Mouse (Mus musculus) lung, embryonic 14.5 days (tissue): ENCODE data around the gene Ssh2. TPM values are rescaled to one million over a fixed set of nuclear protein-coding genes. Genes with fewer than 3 reads are reported as not detected.

Source experiments
- ATAC-seq: fragments of 200-750 bp; cut with Nextera tagmentation; 2 replicates; pipeline ENCODE4 v1.8.0; 2017; ENCODE audit warnings: mild to moderate bottlenecking, moderate TSS enrichment, moderate library complexity; ENCODE audit not compliant: insufficient read depth
- DNase-seq: peaks from one replicate; pipeline ENCODE4 v3.0.0-alpha.2; 2015
- H3K27ac ChIP-seq: fragments of 300-500 bp; sonication (generic); 2 replicates; pipeline ENCODE4 v1.5.1; 2014; ENCODE audit warnings: low read depth, mild to moderate bottlenecking, moderate library complexity
- H3K27me3 ChIP-seq: fragments of 300-500 bp; sonication (generic); 2 replicates; pipeline ENCODE4 v1.6.1; 2014; ENCODE audit warnings: low read length, control low read depth; ENCODE audit not compliant: insufficient read depth
- H3K36me3 ChIP-seq: fragments of 300-500 bp; sonication (generic); 2 replicates; pipeline ENCODE4 v1.6.1; 2014; ENCODE audit warnings: control low read depth; ENCODE audit not compliant: insufficient read depth
- H3K4me1 ChIP-seq: fragments of 300-500 bp; sonication (generic); 2 replicates; pipeline ENCODE4 v1.6.1; 2014; ENCODE audit warnings: antibody characterized with exemption, control low read depth; ENCODE audit not compliant: insufficient read depth
- H3K4me2 ChIP-seq: fragments of 300-500 bp; sonication (generic); 2 replicates; pipeline ENCODE4 v1.6.1; 2014; ENCODE audit warnings: mild to moderate bottlenecking
- H3K4me3 ChIP-seq: fragments of 300-500 bp; sonication (generic); 2 replicates; pipeline ENCODE4 v1.5.1; 2014; ENCODE audit warnings: low read depth, low read length
- H3K9ac ChIP-seq: fragments of 300-500 bp; sonication (generic); 2 replicates; pipeline ENCODE4 v1.6.1; 2014
- H3K9me3 ChIP-seq: fragments of 300-500 bp; sonication (generic); 2 replicates; pipeline ENCODE4 v1.6.1; 2016; ENCODE audit warnings: low read depth, low read length, control low read depth
- CTCF ChIP-seq: IDR thresholded peaks from 2 replicates; pipeline ENCODE4 v1.5.1; 2016; ENCODE audit warnings: antibody characterized with exemption, low read depth
- WGBS: fragments of 180-500 bp; shearing (Covaris S2); extraction: QIAGEN DNeasy Blood & Tissue Kit; methylation state at CpG from one replicate; pipeline ENCODE4 v1.1.7; 2014; 5-methylcytosine and 5-hydroxymethylcytosine counted together
- polyA plus RNA-seq: library from polyadenylated mRNA; unstranded; fragments of >200 nt; fragmentation: Nextera tagmentation; extraction: Ambion mirVana; gene quantifications from 2 replicates; pipeline ENCODE4 v1.2.1, GENCODE M21; 2014

The Ssh2 gene
- polyA plus RNA-seq, 1 experiment from 2014 or later, result 13.8 TPM

GRCm38 (mm10) chr11:77196181-77197143 is 19.6 kb upstream of the Ssh2 start:
- Histone ChIP-seq H3K27me3 (no peaks in the 10 kb centered on the region), H3K4me2 (no peak overlapping the region), H3K9ac (no peak overlapping the region), H3K4me1 (no peaks in the 10 kb centered on the region), H3K27ac (no peak overlapping the region; the same call in 1 of the 2 replicates), H3K9me3 (no peaks in the 10 kb centered on the region), H3K36me3 (no peaks in the 10 kb centered on the region), H3K4me3 (no peak overlapping the region)
- ATAC-seq (no peak), DNase-seq (no peak)
- TF ChIP-seq CTCF, result no peak
- 36% methylated on average over 4 of the region's 4 CpGs for WGBS

GRCm38 (mm10) chr11:77199636-77200035 is 16.5 kb upstream of the Ssh2 start:
- H3K9me3 ChIP-seq, result no peaks in the 10 kb centered on the region
- ATAC-seq (no peak), DNase-seq (no peak)
- H3K9ac ChIP-seq, result no peak overlapping the region
- no peaks in the 10 kb centered on the region for H3K4me1 ChIP-seq
- no peaks in the 10 kb centered on the region for H3K27me3 ChIP-seq
- no peak for TF ChIP-seq CTCF
- H3K36me3 ChIP-seq, result no peaks in the 10 kb centered on the region
- H3K4me3 ChIP-seq, result no peak overlapping the region
- WGBS, result 44% methylated on average over 4 of the region's 4 CpGs
- no peak overlapping the region for H3K27ac ChIP-seq
- H3K4me2 ChIP-seq, result no peak overlapping the region

GRCm38 (mm10) chr11:77200703-77201102 is 15.4 kb upstream of the Ssh2 start:
- Histone ChIP-seq H3K4me3 (no peak overlapping the region), H3K36me3 (no peaks in the 10 kb centered on the region), H3K27me3 (no peaks in the 10 kb centered on the region), H3K4me1 (no peaks in the 10 kb centered on the region), H3K9ac (no peak overlapping the region), H3K9me3 (no peaks in the 10 kb centered on the region), H3K4me2 (no peak overlapping the region), H3K27ac (no peak overlapping the region)
- DNase-seq (no peak), ATAC-seq (no peak)
- 62% methylated on average over 1 of the region's 1 CpGs for WGBS
- TF ChIP-seq CTCF, result no peak

GRCm38 (mm10) chr11:77214142-77214692 is 1.9 kb upstream of the Ssh2 start:
- Histone ChIP-seq H3K4me1 (0 out of 2 replicates have a peak, but pooled peaks cover 6% of the 10 kb centered on the region), H3K4me3 (no peak overlapping the region), H3K36me3 (no peaks in the 10 kb centered on the region), H3K9ac (no peak overlapping the region), H3K9me3 (no peaks in the 10 kb centered on the region), H3K27ac (no peak overlapping the region), H3K27me3 (no peaks in the 10 kb centered on the region), H3K4me2 (no peak overlapping the region)
- no peak for ATAC-seq
- no peak for TF ChIP-seq CTCF
- WGBS, result 98% methylated on average over 1 of the region's 1 CpGs
- no peak for DNase-seq

GRCm38 (mm10) chr11:77214755-77215154 is 1.3 kb upstream of the Ssh2 start:
- no peak overlapping the region for H3K4me3 ChIP-seq
- peak; percentile 84 for DNase-seq
- H3K9me3 ChIP-seq, result no peaks in the 10 kb centered on the region
- H3K9ac ChIP-seq, result no peak overlapping the region
- no peaks in the 10 kb centered on the region for H3K27me3 ChIP-seq
- no peak overlapping the region for H3K27ac ChIP-seq
- no peak overlapping the region for H3K4me2 ChIP-seq
- peak; percentile 84 for TF ChIP-seq CTCF
- 0 out of 2 replicates have a peak, but pooled peaks cover 6% of the 10 kb centered on the region for H3K4me1 ChIP-seq
- no peaks in the 10 kb centered on the region for H3K36me3 ChIP-seq
- peak; percentile 67 for ATAC-seq
- WGBS, result 0% methylated on average over 1 of the region's 1 CpGs

- Histone ChIP-seq H3K4me3 (peak overlapping the region; percentile 83), H3K9ac (peak overlapping the region; percentile 83), H3K36me3 (no peaks in the 10 kb centered on the region), H3K9me3 (no peaks in the 10 kb centered on the region), H3K27ac (peak overlapping the region; percentile 87), H3K4me1 (0 out of 2 replicates have a peak, but pooled peaks cover 6% of the 10 kb centered on the region), H3K27me3 (no peaks in the 10 kb centered on the region), H3K4me2 (peak overlapping the region; percentile 91)
- ATAC-seq (peak; percentile 33; the same call in 1 of the 2 replicates), DNase-seq (peak; percentile 47)
- WGBS, result under 1% methylated on average over 11 of the region's 11 CpGs
- no peak for TF ChIP-seq CTCF
Measured at GRCm38 (mm10) chr11:77215483-77215882, 604 bp upstream of the Ssh2 start.

GRCm38 (mm10) chr11:77216761-77217130 is 659 bp downstream of the Ssh2 start:
- peak; percentile 72 for ATAC-seq
- TF ChIP-seq CTCF, result no peak
- H3K36me3 ChIP-seq, result no peaks in the 10 kb centered on the region
- H3K9me3 ChIP-seq, result no peaks in the 10 kb centered on the region
- no peaks in the 10 kb centered on the region for H3K27me3 ChIP-seq
- H3K4me2 ChIP-seq, result peak overlapping the region; percentile 91
- under 1% methylated on average over 11 of the region's 11 CpGs for WGBS
- H3K4me1 ChIP-seq, result 0 out of 2 replicates have a peak, but pooled peaks cover 6% of the 10 kb centered on the region
- H3K9ac ChIP-seq, result peak overlapping the region; percentile 83
- H3K27ac ChIP-seq, result peak overlapping the region; percentile 87
- DNase-seq, result no peak
- peak overlapping the region; percentile 83 for H3K4me3 ChIP-seq
